Mouse (Mus musculus) ES-Bruce4 (cell line): ENCODE results near the gene Grik4.

Experiments used
- CTCF ChIP-seq: IDR thresholded peaks from one replicate; pipeline ENCODE4 v1.8.1; 2011; ENCODE audit warnings: low read depth, low read length
- POLR2A ChIP-seq: IDR thresholded peaks from one replicate; pipeline ENCODE4 v1.8.1; 2011; ENCODE audit warnings: low read length; ENCODE audit not compliant: insufficient read depth

GRCm38 (mm10) chr9:42648051-42648450 is 296.2 kb downstream of the Grik4 start:
- TF ChIP-seq POLR2A (no peak), CTCF (no peak)
